Mouse (Mus musculus): Measurements from ENCODE around the gene Mctp2. TPM values are rescaled to one million over a fixed set of nuclear protein-coding genes. Genes with fewer than 3 reads are reported as not detected.

Gene Mctp2
- total and polyA plus RNA-seq, 2 experiments from 2014 or later, result 0.10 to 0.46 TPM

- Histone ChIP-seq H3K9ac (replicated peaks; ENCODE audit: low read depth, low read length) (no peak overlapping the region), H3K27ac (ENCODE audit: low read depth) (no peak overlapping the region), H3K4me1 (ENCODE audit: control insufficient read depth, insufficient read depth) (no peaks in the 10 kb centered on the region), H3K36me3 (replicated peaks; ENCODE audit: control insufficient read depth, insufficient read depth, low read length) (no peaks in the 10 kb centered on the region), H3K27me3 (ENCODE audit: control insufficient read depth, insufficient read depth, low read length) (no peaks in the 10 kb centered on the region), H3K4me3 (ENCODE audit: low read depth, low read length) (no peak overlapping the region), H3K4me2 (ENCODE audit: low read depth, low read length) (no peak overlapping the region), H3K9me3 (replicated peaks; ENCODE audit: control insufficient read depth, low read length) (no peaks in the 10 kb centered on the region)
- TF ChIP-seq EP300 (IDR thresholded peaks at IDR 0.05; ENCODE audit: low read depth), result no peak
- no peak for TF ChIP-seq CTCF (IDR thresholded peaks at IDR 0.05; ENCODE audit: low read depth)
- DNase-seq (ENCODE audit: low spot score), result no peak
- no peak for ATAC-seq (ENCODE audit: insufficient read depth, low read depth)
- WGBS, result 80% methylated on average over 3 of the region's 3 CpGs
Observed at GRCm38 (mm10) chr7:72103654-72104053, 202.8 kb downstream of the Mctp2 start.

DNA sequence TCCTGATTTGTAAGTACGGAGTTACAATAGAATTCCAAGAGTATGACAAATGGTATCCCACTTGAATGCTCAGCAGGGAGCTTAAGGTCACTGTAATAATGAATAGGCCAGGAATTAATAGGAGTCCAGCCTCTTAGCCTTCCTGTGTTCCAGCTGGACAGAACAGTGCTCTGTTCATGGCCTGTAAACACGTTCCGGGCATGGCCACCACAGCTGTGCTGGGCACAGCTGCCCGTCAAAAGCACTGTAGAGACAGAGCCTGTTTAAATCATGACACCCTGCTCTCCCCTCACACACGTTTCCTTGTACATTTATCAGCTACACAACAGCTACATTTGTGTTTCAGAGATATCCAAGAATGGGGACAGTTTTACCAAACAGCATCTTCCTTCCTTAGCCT lies 205.7 kb downstream of the Mctp2 start:
- H3K4me3 ChIP-seq (ENCODE audit: low read depth, low read length), result no peak overlapping the region
- no peak overlapping the region for H3K4me2 ChIP-seq (ENCODE audit: low read depth, low read length)
- H3K9ac ChIP-seq (replicated peaks; ENCODE audit: low read depth, low read length), result no peak overlapping the region
- no peak for ATAC-seq (ENCODE audit: insufficient read depth, low read depth)
- no peaks in the 10 kb centered on the region for H3K4me1 ChIP-seq (ENCODE audit: control insufficient read depth, insufficient read depth)
- no peak for DNase-seq (ENCODE audit: low spot score)
- TF ChIP-seq CTCF (IDR thresholded peaks at IDR 0.05; ENCODE audit: low read depth) (no peak), EP300 (IDR thresholded peaks at IDR 0.05; ENCODE audit: low read depth) (no peak)
- no peaks in the 10 kb centered on the region for H3K36me3 ChIP-seq (replicated peaks; ENCODE audit: control insufficient read depth, insufficient read depth, low read length)
- H3K27me3 ChIP-seq (ENCODE audit: control insufficient read depth, insufficient read depth, low read length), result no peaks in the 10 kb centered on the region
- H3K27ac ChIP-seq (ENCODE audit: low read depth), result no peak overlapping the region
- 75% methylated on average over 5 of the region's 5 CpGs for WGBS
- H3K9me3 ChIP-seq (replicated peaks; ENCODE audit: control insufficient read depth, low read length), result no peaks in the 10 kb centered on the region

DNA sequence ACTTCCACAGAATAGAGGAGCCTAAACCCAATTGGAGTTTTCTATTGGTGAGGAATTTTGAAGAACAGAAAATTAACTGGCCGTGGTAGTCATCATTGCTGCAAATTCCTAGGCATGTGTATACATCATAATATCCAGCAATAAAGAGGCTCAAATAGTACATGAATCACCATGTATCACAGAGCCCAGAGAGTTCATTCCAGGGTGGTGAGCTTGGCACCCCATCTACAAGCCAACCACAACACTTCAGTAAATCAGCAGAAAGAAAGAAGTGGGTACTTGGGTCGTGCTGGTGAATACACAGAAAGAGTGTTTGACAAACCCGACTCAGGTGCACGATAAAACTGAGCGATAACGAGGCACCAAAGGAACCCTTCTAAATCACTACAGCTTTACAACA lies 207.8 kb downstream of the Mctp2 start:
- H3K27me3 ChIP-seq (ENCODE audit: control insufficient read depth, insufficient read depth, low read length), result no peaks in the 10 kb centered on the region
- H3K4me2 ChIP-seq (ENCODE audit: low read depth, low read length), result no peak overlapping the region
- no peak overlapping the region for H3K4me3 ChIP-seq (ENCODE audit: low read depth, low read length)
- DNase-seq (ENCODE audit: low spot score) (no peak), ATAC-seq (ENCODE audit: insufficient read depth, low read depth) (no peak)
- H3K4me1 ChIP-seq (ENCODE audit: control insufficient read depth, insufficient read depth), result no peaks in the 10 kb centered on the region
- H3K27ac ChIP-seq (ENCODE audit: low read depth), result no peak overlapping the region
- H3K9me3 ChIP-seq (replicated peaks; ENCODE audit: control insufficient read depth, low read length), result no peaks in the 10 kb centered on the region
- 82% methylated on average over 6 of the region's 6 CpGs for WGBS
- no peak for TF ChIP-seq CTCF (IDR thresholded peaks at IDR 0.05; ENCODE audit: low read depth)
- no peak for TF ChIP-seq EP300 (IDR thresholded peaks at IDR 0.05; ENCODE audit: low read depth)
- no peaks in the 10 kb centered on the region for H3K36me3 ChIP-seq (replicated peaks; ENCODE audit: control insufficient read depth, insufficient read depth, low read length)
- no peak overlapping the region for H3K9ac ChIP-seq (replicated peaks; ENCODE audit: low read depth, low read length)

- Histone ChIP-seq H3K4me1 (ENCODE audit: control insufficient read depth, insufficient read depth) (no peaks in the 10 kb centered on the region), H3K27ac (ENCODE audit: low read depth) (no peak overlapping the region), H3K9me3 (replicated peaks; ENCODE audit: control insufficient read depth, low read length) (no peaks in the 10 kb centered on the region), H3K4me2 (ENCODE audit: low read depth, low read length) (no peak overlapping the region), H3K4me3 (ENCODE audit: low read depth, low read length) (no peak overlapping the region), H3K36me3 (replicated peaks; ENCODE audit: control insufficient read depth, insufficient read depth, low read length) (no peaks in the 10 kb centered on the region), H3K9ac (replicated peaks; ENCODE audit: low read depth, low read length) (no peak overlapping the region), H3K27me3 (ENCODE audit: control insufficient read depth, insufficient read depth, low read length) (no peaks in the 10 kb centered on the region)
- 37% methylated on average over 1 of the region's 1 CpGs for WGBS
- ATAC-seq (ENCODE audit: insufficient read depth, low read depth) (no peak), DNase-seq (ENCODE audit: low spot score) (no peak)
- TF ChIP-seq EP300 (IDR thresholded peaks at IDR 0.05; ENCODE audit: low read depth) (no peak), CTCF (IDR thresholded peaks at IDR 0.05; ENCODE audit: low read depth) (no peak)
Observed at GRCm38 (mm10) chr7:72096973-72097372, 209.4 kb downstream of the Mctp2 start.

DNA sequence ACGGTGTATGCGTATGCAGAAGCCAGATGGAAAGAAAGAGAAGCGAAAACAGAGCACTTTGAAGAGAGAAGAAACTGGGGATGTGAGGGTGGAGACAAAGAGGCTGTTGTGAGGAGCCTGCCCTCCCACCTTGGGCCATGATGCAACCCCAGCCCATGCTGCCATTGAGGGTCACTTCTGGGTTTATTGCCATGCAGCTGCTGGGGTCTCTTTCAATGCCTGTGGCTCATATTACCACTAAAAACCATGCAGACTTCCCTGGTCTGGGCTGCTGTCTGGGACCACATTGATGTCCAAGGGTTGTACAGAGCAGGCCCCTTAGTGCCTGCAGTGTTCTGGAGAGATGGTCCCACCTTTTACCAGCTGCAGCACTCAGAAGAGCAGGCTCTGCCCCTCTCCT lies 210.0 kb downstream of the Mctp2 start:
- Histone ChIP-seq H3K9me3 (replicated peaks; ENCODE audit: control insufficient read depth, low read length) (no peaks in the 10 kb centered on the region), H3K36me3 (replicated peaks; ENCODE audit: control insufficient read depth, insufficient read depth, low read length) (no peaks in the 10 kb centered on the region), H3K4me2 (ENCODE audit: low read depth, low read length) (no peak overlapping the region), H3K27me3 (ENCODE audit: control insufficient read depth, insufficient read depth, low read length) (no peaks in the 10 kb centered on the region), H3K4me1 (ENCODE audit: control insufficient read depth, insufficient read depth) (no peaks in the 10 kb centered on the region), H3K9ac (replicated peaks; ENCODE audit: low read depth, low read length) (no peak overlapping the region), H3K4me3 (ENCODE audit: low read depth, low read length) (no peak overlapping the region), H3K27ac (ENCODE audit: low read depth) (no peak overlapping the region)
- 88% methylated on average over 3 of the region's 3 CpGs for WGBS
- no peak for DNase-seq (ENCODE audit: low spot score)
- ATAC-seq (ENCODE audit: insufficient read depth, low read depth), result no peak
- no peak for TF ChIP-seq CTCF (IDR thresholded peaks at IDR 0.05; ENCODE audit: low read depth)
- no peak for TF ChIP-seq EP300 (IDR thresholded peaks at IDR 0.05; ENCODE audit: low read depth)

DNA sequence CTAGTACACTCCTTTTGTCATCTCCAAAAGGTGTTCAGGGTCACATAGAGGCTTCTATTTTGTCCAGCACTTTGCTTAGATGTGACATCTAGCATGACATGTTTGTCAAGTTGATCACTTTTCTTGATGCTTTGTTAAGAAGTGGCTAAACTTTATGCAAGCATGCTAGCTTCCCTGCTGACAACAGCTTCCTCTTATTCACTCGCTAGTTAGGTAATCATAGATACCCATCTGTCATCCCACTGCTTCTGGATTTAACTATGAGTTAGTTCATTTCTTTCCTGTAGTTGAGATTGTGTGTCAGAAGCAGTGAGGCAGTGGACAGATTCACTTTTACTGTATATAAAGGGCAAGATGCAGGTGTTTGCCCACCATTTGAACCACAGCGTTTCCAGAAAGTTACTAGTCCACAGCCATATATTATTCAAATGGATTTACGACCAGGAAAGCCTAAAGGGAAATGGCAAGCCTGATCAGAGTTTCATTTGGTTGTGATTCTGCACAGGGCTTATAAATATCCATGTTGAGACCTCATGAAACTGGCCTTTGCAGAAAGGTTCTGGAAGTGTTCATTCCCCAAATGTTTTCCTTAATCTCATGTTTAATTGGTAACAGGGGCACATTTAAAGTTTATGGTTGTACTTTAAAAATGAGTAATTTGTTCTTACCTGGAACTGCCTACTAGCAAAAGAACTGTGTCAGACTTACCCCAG lies 216.8 kb downstream of the Mctp2 start:
- H3K9ac ChIP-seq (replicated peaks; ENCODE audit: low read depth, low read length), result no peak overlapping the region
- no peak for ATAC-seq (ENCODE audit: insufficient read depth, low read depth)
- H3K4me2 ChIP-seq (ENCODE audit: low read depth, low read length), result no peak overlapping the region
- H3K36me3 ChIP-seq (replicated peaks; ENCODE audit: control insufficient read depth, insufficient read depth, low read length), result no peaks in the 10 kb centered on the region
- 75% methylated on average over 3 of the region's 3 CpGs for WGBS
- no peak overlapping the region for H3K27ac ChIP-seq (ENCODE audit: low read depth)
- no peak for TF ChIP-seq CTCF (IDR thresholded peaks at IDR 0.05; ENCODE audit: low read depth)
- TF ChIP-seq EP300 (IDR thresholded peaks at IDR 0.05; ENCODE audit: low read depth), result no peak
- DNase-seq (ENCODE audit: low spot score), result no peak
- no peaks in the 10 kb centered on the region for H3K4me1 ChIP-seq (ENCODE audit: control insufficient read depth, insufficient read depth)
- no peaks in the 10 kb centered on the region for H3K27me3 ChIP-seq (ENCODE audit: control insufficient read depth, insufficient read depth, low read length)
- H3K4me3 ChIP-seq (ENCODE audit: low read depth, low read length), result no peak overlapping the region
- no peaks in the 10 kb centered on the region for H3K9me3 ChIP-seq (replicated peaks; ENCODE audit: control insufficient read depth, low read length)

Measured in heart, postnatal 0 days (tissue).